Mouse (Mus musculus): ENCODE results near the gene Fam241a. TPM values are rescaled to one million over a fixed set of nuclear protein-coding genes. Genes with fewer than 3 reads are reported as not detected.

The Fam241a gene
- polyA plus RNA-seq, 2 experiments: 24.2 to 51.9 TPM

GRCm38 (mm10) chr3:127926635-127927183 is 30.6 kb upstream of the Fam241a start:
- ATAC-seq (ENCODE audit: insufficient read depth) (no peak), DNase-seq (ENCODE audit: low read depth in 3 of 3, low spot score in 3 of 3) (no peak)
- no peak for TF ChIP-seq EP300 (IDR thresholded peaks at IDR 0.05; ENCODE audit: low read depth)
- no peak for TF ChIP-seq CTCF (IDR thresholded peaks at IDR 0.05; ENCODE audit: low read depth)
- no peak overlapping the region for H3K4me2 ChIP-seq (ENCODE audit: low read depth)
- no peaks in the 10 kb centered on the region for H3K9me3 ChIP-seq (ENCODE audit: control insufficient read depth, low read length)
- H3K4me3 ChIP-seq (ENCODE audit: insufficient read depth in 1 of 2, low read depth in 2 of 2, low read length in 2 of 2): no peak overlapping the region
- 46% methylated on average over 9 of the region's 9 CpGs for WGBS (ENCODE audit: insufficient replicate concordance)
- H3K27me3 ChIP-seq (ENCODE audit: control insufficient read depth, insufficient read depth, low read length): no peaks in the 10 kb centered on the region
- peaks cover 21 to 38% of the 10 kb centered on the region in 2 experiments for H3K4me1 ChIP-seq (replicated peaks; ENCODE audit: control insufficient read depth in 2 of 2, insufficient read depth in 2 of 2, low read length in 1 of 2)
- no peak overlapping the region for H3K9ac ChIP-seq (replicated peaks)
- no peak overlapping the region for H3K27ac ChIP-seq
- no peaks in the 10 kb centered on the region for H3K36me3 ChIP-seq (replicated peaks; ENCODE audit: control insufficient read depth, insufficient read depth, low read depth)

GRCm38 (mm10) chr3:127924464-127924863 is 28.3 kb upstream of the Fam241a start:
- ATAC-seq (ENCODE audit: insufficient read depth) (no peak), DNase-seq (ENCODE audit: low read depth in 3 of 3, low spot score in 3 of 3) (no peak)
- no peak overlapping the region for H3K4me2 ChIP-seq (ENCODE audit: low read depth)
- no peaks in the 10 kb centered on the region for H3K27me3 ChIP-seq (ENCODE audit: control insufficient read depth, insufficient read depth, low read length)
- no peaks in the 10 kb centered on the region for H3K36me3 ChIP-seq (replicated peaks; ENCODE audit: control insufficient read depth, insufficient read depth, low read depth)
- H3K4me1 ChIP-seq (replicated peaks; ENCODE audit: control insufficient read depth in 2 of 2, insufficient read depth in 2 of 2, low read length in 1 of 2): peaks cover 13 to 23% of the 10 kb centered on the region in 2 experiments
- H3K4me3 ChIP-seq (ENCODE audit: insufficient read depth in 1 of 2, low read depth in 2 of 2, low read length in 2 of 2): no peak overlapping the region
- WGBS (ENCODE audit: insufficient replicate concordance): 18% methylated on average over 2 of the region's 2 CpGs
- no peak overlapping the region for H3K9ac ChIP-seq (replicated peaks)
- TF ChIP-seq CTCF (IDR thresholded peaks at IDR 0.05; ENCODE audit: low read depth) (no peak), EP300 (IDR thresholded peaks at IDR 0.05; ENCODE audit: low read depth) (no peak)
- no peaks in the 10 kb centered on the region for H3K9me3 ChIP-seq (ENCODE audit: control insufficient read depth, low read length)
- H3K27ac ChIP-seq: no peak overlapping the region

- peaks cover 2 to 13% of the 10 kb centered on the region in 2 experiments; a peak in 3 of 4 replicates for H3K4me1 ChIP-seq (replicated peaks; ENCODE audit: control insufficient read depth in 2 of 2, insufficient read depth in 2 of 2, low read length in 1 of 2)
- no peak for DNase-seq (ENCODE audit: low read depth in 3 of 3, low spot score in 3 of 3)
- H3K9ac ChIP-seq (replicated peaks): no peak overlapping the region
- no peaks in the 10 kb centered on the region for H3K9me3 ChIP-seq (ENCODE audit: control insufficient read depth, low read length)
- no peak overlapping the region for H3K4me3 ChIP-seq (ENCODE audit: insufficient read depth in 1 of 2, low read depth in 2 of 2, low read length in 2 of 2)
- WGBS (ENCODE audit: insufficient replicate concordance): 31% methylated on average over 2 of the region's 2 CpGs
- H3K36me3 ChIP-seq (replicated peaks; ENCODE audit: control insufficient read depth, insufficient read depth, low read depth): no peaks in the 10 kb centered on the region
- H3K4me2 ChIP-seq (ENCODE audit: low read depth): no peak overlapping the region
- ATAC-seq (ENCODE audit: insufficient read depth): no peak
- no peak for TF ChIP-seq CTCF (IDR thresholded peaks at IDR 0.05; ENCODE audit: low read depth)
- TF ChIP-seq EP300 (IDR thresholded peaks at IDR 0.05; ENCODE audit: low read depth): no peak
- no peaks in the 10 kb centered on the region for H3K27me3 ChIP-seq (ENCODE audit: control insufficient read depth, insufficient read depth, low read length)
- no peak overlapping the region for H3K27ac ChIP-seq
Observed at GRCm38 (mm10) chr3:127923183-127923582, 27.1 kb upstream of the Fam241a start.

GRCm38 (mm10) chr3:127922125-127922524 is 26.0 kb upstream of the Fam241a start:
- 72% methylated on average over 5 of the region's 5 CpGs for WGBS (ENCODE audit: insufficient replicate concordance)
- DNase-seq (ENCODE audit: low read depth in 3 of 3, low spot score in 3 of 3) (no peak), ATAC-seq (ENCODE audit: insufficient read depth) (no peak)
- Histone ChIP-seq H3K4me3 (ENCODE audit: insufficient read depth in 1 of 2, low read depth in 2 of 2, low read length in 2 of 2) (no peak overlapping the region), H3K27ac (no peak overlapping the region), H3K9ac (replicated peaks) (no peak overlapping the region), H3K4me1 (replicated peaks; ENCODE audit: control insufficient read depth in 2 of 2, insufficient read depth in 2 of 2, low read length in 1 of 2) (peaks cover 3 to 11% of the 10 kb centered on the region in 2 experiments; a peak in 3 of 4 replicates), H3K27me3 (ENCODE audit: control insufficient read depth, insufficient read depth, low read length) (no peaks in the 10 kb centered on the region), H3K4me2 (ENCODE audit: low read depth) (no peak overlapping the region), H3K9me3 (ENCODE audit: control insufficient read depth, low read length) (no peaks in the 10 kb centered on the region), H3K36me3 (replicated peaks; ENCODE audit: control insufficient read depth, insufficient read depth, low read depth) (no peaks in the 10 kb centered on the region)
- TF ChIP-seq EP300 (IDR thresholded peaks at IDR 0.05; ENCODE audit: low read depth): no peak
- TF ChIP-seq CTCF (IDR thresholded peaks at IDR 0.05; ENCODE audit: low read depth): no peak

GRCm38 (mm10) chr3:127917999-127918661 is 22.0 kb upstream of the Fam241a start:
- Histone ChIP-seq H3K27ac (no peak overlapping the region), H3K27me3 (ENCODE audit: control insufficient read depth, insufficient read depth, low read length) (no peaks in the 10 kb centered on the region; the same call in 1 of the 2 replicates), H3K36me3 (replicated peaks; ENCODE audit: control insufficient read depth, insufficient read depth, low read depth) (no peaks in the 10 kb centered on the region), H3K4me3 (ENCODE audit: insufficient read depth in 1 of 2, low read depth in 2 of 2, low read length in 2 of 2) (peak overlapping the region; percentile 19 to 20; a peak in 2 of 4 replicates), H3K9ac (replicated peaks) (no peak overlapping the region), H3K9me3 (ENCODE audit: control insufficient read depth, low read length) (no peaks in the 10 kb centered on the region), H3K4me1 (replicated peaks; ENCODE audit: control insufficient read depth in 2 of 2, insufficient read depth in 2 of 2, low read length in 1 of 2) (peaks cover 12 to 21% of the 10 kb centered on the region in 2 experiments), H3K4me2 (ENCODE audit: low read depth) (peak overlapping the region; percentile 52)
- 44% methylated on average over 9 of the region's 9 CpGs for WGBS (ENCODE audit: insufficient replicate concordance)
- no peak; the same call in 1 of the 2 replicates for ATAC-seq (ENCODE audit: insufficient read depth)
- no peak for DNase-seq (ENCODE audit: low read depth in 3 of 3, low spot score in 3 of 3)
- TF ChIP-seq EP300 (IDR thresholded peaks at IDR 0.05; ENCODE audit: low read depth): no peak
- no peak for TF ChIP-seq CTCF (IDR thresholded peaks at IDR 0.05; ENCODE audit: low read depth)

Data from liver, embryonic 14.5 days (tissue).